Mouse (Mus musculus) MEL-GATA-1-ER (cell line): ENCODE results near the gene Slc17a8.
"Not testable (repeated sequence)": the region's sequence is repeated elsewhere in the genome, so short reads cannot be mapped to it uniquely, and the experiment has no call there.

Experiments used
- DNase-seq: peaks from one replicate; pipeline ENCODE4 v3.0.0-alpha.2; 2012; ENCODE audit warnings: low read depth; ENCODE audit errors: extremely low read depth

Gene Slc17a8

GRCm38 (mm10) chr10:89621129-89621528, at the start of gene Slc17a8:
Gene Slc17a8 (minus strand): TSS chr10:89621253.
- DNase-seq, result no peak

GRCm38 (mm10) chr10:89670371-89670770, 49.3 kb upstream of the Slc17a8 start:
- not testable (repeated sequence) for DNase-seq

- no peak for DNase-seq
Measured at GRCm38 (mm10) chr10:89667571-89667970, 46.5 kb upstream of the Slc17a8 start.

DNA sequence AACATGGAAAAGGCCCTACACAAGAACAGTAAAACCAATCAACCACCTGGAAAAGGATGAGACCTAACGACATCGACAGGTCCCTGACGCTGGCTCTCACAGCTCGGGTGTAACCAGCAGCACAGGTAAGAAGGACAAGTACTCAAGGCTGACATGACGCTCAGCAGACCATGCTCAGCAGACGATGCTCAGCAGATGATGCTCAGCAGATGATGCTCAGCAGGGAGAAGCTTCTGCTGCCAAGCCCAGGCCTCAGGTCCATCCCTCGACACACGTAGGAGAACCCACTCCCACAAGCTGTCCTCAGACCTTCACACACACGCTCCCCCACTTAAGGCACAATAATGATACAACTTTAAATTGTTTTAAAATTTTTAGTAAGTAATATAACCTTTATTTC, 44.6 kb upstream of the Slc17a8 start:
- no peak for DNase-seq

- DNase-seq, result no peak
Measured at GRCm38 (mm10) chr10:89664977-89665645, 44.1 kb upstream of the Slc17a8 start.

DNA sequence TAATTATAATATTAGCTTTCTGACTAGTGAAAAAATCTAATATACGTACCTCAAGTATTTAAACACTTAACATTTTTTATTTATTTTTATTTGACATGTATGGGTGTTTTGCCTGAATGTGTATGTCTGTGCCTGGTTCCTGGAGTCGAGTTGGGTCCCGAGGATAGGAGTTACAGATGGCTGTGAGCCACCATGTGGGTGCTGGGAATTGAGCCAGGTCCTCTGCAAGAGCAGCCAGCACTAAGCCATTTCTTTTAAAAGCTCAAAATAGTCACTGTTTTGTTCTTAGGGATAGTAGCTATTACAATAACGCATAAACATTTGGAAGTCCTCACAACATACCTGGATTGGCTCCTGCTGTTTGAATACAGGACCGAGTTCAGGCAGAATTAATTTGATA, 35.3 kb upstream of the Slc17a8 start:
- DNase-seq, result no peak

GRCm38 (mm10) chr10:89652912-89653311, 31.9 kb upstream of the Slc17a8 start:
- DNase-seq, result no peak

DNA sequence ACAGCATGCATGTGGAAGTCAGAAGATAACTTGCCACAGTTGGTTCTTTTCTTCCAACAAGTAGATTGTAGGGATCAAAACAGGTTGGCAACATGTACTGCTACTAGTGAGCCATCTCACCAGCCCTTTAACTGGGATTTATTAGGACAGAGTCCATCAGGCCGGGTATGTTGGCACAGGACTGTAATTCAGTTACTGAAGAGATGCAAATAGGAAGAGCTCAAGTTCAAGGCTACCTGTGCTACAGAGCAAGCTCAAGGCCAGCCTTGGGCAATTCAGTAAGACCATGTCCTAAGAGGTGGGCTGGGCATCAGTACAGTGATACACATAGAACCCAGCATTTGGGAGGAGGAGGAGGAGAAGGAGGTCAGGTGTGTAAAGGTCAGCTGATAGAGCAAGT, 30.6 kb upstream of the Slc17a8 start:
- no peak for DNase-seq

DNA sequence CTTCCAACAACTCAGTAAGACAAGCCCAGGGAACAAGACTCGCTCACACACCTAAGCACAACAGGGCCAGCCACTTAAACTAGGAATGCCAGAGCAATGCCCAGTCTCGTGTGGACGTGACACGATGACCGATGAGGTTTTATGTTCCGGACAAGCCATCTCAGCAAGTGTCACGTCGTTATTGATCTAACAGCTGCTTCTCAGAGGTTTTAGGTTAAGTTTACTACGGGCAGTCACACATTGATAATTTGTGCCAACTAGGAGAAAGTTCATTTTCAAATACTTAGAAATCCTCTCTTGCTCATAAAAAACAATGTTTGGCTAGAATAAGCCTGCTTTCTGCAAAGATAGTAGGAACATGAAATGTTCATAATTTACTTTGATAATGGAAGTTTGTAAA, 25.9 kb upstream of the Slc17a8 start:
- DNase-seq, result no peak

DNA sequence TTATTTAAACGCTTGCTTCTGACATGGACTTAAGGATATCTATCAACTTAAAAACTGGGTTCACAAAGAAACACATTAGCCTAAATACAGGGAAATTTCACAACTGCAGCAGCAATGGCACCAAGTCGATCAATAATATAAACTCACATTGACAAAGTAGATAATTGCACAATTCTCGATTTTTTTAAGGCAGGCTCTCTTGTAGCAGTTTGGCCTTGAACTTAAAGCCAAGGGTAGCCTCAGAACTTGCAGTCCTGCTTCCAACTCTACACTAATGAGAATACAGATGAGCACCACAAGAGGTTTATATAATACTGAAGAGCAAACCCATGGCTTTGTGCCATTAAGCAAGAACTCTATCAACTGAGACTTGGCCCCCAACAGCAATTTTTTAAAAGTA, 15.9 kb upstream of the Slc17a8 start:
- no peak for DNase-seq

DNA sequence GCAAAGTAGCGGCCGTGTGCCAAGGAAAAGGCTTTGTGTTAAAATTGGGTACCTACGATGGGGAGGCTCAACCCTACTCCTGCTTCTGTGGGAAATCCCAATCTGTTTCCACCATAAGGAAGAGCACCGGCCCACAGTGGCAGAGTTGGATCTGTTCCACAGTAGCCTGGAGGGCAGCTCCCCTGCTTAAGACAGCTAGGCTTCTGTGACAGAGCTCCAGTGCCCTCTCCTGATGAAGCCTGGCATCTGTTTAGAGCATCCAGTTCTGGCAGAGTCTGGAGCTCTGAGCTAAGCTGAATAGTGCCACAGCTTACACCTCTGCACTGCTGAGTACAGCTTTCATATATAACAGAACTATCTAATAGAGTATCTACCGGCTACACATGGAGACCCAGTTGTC, 14.0 kb upstream of the Slc17a8 start:
- DNase-seq, result no peak

GRCm38 (mm10) chr10:89633736-89634426, 12.8 kb upstream of the Slc17a8 start:
- no peak for DNase-seq

- no peak for DNase-seq
Measured at GRCm38 (mm10) chr10:89633121-89633520, 12.1 kb upstream of the Slc17a8 start.

DNA sequence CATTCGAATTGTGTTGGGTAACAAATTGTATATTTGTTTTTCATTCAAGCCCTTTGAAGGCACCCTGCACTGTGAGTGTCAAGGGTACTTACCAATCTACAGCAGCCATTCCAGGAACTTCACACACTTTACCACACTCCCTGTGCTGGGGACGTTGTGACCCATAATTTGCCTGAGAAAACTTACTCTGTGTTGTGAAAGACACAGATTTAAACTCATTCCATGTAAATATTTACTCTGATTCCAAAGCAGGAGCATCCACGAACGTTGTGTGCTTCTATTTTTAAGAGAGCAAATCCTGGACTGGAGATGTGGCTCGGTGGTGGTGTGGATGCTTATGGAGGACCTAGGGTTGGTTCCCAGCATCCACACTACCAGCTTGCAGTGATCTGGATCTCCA, 10.8 kb upstream of the Slc17a8 start:
- DNase-seq, result no peak

DNA sequence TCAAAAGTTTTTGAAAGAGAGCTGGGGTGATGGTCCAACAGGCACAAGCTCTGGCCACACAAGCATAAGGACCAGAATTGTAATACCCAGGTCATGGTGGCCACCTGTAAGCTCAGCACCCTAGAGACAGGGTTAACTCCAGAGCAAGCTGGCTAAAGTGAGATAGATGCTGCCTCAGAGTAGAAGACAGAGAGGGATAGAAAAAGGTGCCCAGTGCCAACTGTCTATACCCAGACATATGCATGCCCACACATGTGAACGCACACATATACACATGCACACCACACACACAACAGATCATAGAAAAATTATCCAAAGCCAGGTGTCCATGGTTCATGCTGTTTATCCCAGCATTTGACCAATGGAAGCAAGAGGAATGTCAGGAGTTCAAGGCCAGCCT, 9.5 kb upstream of the Slc17a8 start:
- DNase-seq, result no peak

- peak; percentile 54 for DNase-seq
Measured at GRCm38 (mm10) chr10:89630052-89630451, 9.0 kb upstream of the Slc17a8 start.

DNA sequence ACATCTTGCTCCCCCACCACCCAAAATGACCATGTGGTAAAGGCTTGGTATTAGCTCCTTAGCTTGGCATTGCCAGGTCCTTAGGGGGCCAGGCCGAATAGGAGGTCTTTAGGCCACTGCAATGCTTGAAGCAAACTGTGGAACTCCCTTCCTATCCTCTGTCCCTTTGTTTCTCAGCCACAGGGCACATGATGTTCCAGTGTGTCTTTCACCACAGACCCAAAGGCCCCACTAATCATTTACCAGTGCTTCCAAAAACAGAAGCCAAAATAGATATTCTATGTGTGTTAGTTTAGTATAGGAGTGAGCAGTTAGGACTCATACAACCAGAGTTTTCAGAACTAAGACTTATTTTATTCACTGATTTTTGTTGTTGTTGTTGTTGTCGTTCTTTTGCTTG, 5.7 kb upstream of the Slc17a8 start:
- DNase-seq, result no peak

GRCm38 (mm10) chr10:89624196-89624595, 3.1 kb upstream of the Slc17a8 start:
- DNase-seq, result no peak

DNA sequence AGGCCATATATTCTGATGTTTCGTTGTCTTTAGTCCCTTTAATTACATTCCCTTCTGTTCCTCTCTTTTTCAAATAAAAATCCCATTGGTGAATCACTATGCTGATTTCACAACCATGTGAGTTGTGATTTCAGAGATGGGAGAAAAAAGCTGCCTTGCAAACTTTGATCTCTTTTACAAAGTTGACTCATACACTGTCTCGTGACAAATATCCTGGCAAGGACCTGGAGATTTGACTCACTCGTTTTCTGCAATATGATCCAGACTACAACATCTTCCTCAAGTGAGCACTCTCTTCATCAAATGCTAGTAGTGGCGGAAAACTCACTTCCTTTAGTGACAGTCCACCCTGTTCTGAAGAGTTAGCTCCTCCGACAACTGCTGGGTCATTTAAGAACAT, 21.7 kb downstream of the Slc17a8 start:
- DNase-seq, result no peak

DNA sequence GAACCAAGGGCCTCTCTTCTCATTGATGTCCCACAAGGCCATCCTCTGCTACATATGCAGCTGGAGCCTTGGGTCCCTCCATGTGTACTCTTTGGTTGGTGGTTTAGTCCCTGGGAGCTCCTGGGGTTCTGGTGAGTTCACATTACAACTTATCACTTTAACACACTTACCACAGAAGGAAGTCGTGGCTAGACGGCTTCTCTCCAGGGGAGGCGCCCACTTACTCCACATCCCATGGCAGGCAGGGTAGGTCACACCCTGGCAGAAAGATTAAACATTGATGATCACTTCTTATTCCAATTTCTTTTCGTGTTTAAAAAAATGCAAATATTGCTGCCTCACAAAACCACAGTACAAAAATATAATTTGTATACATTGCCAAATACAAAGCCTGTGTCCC, 23.8 kb downstream of the Slc17a8 start:
- DNase-seq, result peak; percentile 71

GRCm38 (mm10) chr10:89595935-89596334, 25.1 kb downstream of the Slc17a8 start:
- no peak for DNase-seq

DNA sequence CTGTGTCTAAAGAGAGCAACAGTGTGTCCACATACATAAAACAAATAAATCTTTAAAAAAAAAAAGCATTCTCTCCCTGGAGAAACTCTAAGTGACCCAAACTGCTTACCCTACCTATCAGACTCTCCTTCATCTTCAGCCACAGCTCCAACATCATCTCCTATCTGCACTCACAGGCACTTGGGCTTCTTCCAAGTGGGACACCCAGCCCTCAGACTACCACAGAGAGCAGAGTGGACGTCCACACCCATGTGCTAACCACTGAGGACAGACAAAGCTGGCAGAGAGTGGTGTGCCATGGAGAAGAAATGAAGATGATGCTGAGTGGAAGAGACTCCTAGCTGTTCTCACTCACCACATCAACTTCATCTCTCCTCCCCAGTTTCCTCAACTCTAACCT, 25.5 kb downstream of the Slc17a8 start:
- no peak for DNase-seq

GRCm38 (mm10) chr10:89594309-89594708, 26.7 kb downstream of the Slc17a8 start:
- no peak for DNase-seq
